Mouse (Mus musculus): ENCODE data around the gene Dmp1. TPM values are rescaled to one million over a fixed set of nuclear protein-coding genes. Genes with fewer than 3 reads are reported as not detected.

Dmp1 gene
- total RNA-seq (2021) = 1 to 10 TPM; 5.2 to 5.4 TPM

DNA sequence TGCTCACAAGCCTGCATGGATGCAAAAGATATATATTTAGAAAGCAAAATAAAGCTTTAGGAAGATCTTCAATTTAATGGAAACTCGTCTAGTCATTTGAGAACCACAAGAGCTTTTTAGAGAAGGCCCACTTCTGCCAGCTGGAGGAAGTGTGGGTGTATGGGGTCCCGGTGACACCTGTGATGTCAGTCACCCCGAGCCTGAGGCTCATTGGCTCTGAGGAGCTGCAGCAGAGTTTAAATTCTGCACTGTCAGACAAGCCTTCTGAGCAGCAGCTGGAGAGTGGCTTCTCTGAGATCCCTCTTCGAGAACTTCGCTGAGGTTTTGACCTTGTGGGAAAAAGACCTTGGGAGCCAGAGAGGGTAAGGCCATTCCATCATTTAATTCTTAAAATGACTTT, at the start of gene Dmp1:
Dmp1 (plus strand) TSS at position 263 of the 400 bp plus-strand sequence.
- DNase-seq (ENCODE audit: low spot score in 2 of 2) = no peak

GRCm38 (mm10) chr5:104157701-104158100, 44.7 kb upstream of the Dmp1 start:
- DNase-seq (ENCODE audit: low spot score in 2 of 2) = no peak
- intact Hi-C loops (cut with DNase I) = no loop called here

More for the DNA sequence above, at the start of gene Dmp1:
- intact Hi-C loops (cut with DNase I) = no loop called here

DNA sequence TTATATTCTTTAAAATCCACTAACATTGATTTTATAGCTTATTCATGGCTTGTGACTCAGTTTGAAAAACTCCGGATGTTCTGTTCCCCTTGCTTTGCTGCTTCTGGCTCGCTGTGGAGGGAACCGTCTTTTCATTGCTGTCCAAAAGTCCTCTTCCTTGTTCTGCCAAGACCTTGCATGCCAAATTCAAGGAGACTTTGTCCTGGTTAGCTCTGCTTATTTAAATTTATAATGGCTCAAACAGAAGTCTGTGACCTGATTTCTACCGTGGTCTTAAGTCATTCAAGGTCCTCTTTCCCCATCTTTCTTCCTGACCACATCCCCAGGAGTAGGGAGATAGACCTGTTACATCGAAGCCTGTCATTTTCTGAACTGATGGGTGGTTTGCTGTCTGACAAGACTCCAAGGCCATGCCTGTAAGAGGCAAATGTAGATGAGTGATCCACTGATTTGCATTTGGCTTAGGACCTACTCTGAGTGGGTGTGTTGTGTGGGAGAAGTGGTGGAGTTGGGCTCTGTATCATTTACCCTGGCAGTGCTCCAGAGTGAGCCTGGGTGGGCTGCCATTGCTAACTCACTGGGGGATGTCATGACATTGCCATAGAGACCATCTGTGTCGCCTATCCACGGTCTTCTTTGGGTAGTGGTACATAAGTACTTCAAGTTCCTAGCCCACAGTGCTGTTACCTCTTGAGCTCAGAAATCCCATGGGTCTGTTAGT, 43.9 kb upstream of the Dmp1 start:
- intact Hi-C loops (cut with DNase I) = no loop called here
- peak; percentile 34 to 36 for DNase-seq (ENCODE audit: low spot score in 2 of 2)

GRCm38 (mm10) chr5:104160581-104160980, 41.8 kb upstream of the Dmp1 start:
- no peak for DNase-seq (ENCODE audit: low spot score in 2 of 2)
- intact Hi-C loops (cut with DNase I) = no loop called here

GRCm38 (mm10) chr5:104161390-104161789, 41.0 kb upstream of the Dmp1 start:
- intact Hi-C loops (cut with DNase I) = no loop called here
- no peak for DNase-seq (ENCODE audit: low spot score in 2 of 2)

GRCm38 (mm10) chr5:104163536-104163935, 38.9 kb upstream of the Dmp1 start:
- DNase-seq (ENCODE audit: low spot score in 2 of 2) = no peak

DNA sequence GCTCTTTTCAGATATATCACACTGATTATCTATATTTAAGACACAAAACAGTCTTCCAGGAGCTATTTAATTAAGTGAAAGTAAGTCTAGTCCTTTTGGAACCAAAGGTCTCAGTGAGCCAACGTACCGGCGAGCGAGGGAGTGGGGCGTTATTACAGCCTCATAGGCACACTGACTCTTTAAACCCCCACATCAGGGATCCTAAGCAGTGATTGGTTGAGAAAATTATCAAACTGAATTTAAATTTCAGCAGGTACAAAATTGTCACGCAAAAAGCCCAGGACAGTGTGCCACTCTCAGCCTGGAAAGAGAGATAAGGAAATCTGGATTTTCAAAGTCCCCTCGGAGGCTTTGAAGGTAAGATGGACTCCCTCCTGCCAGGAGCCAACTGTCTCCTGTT, 32.0 kb upstream of the Dmp1 start, which contains the start of gene Dspp:
Dspp (plus strand) TSS at position 301 of the 400 bp plus-strand sequence.
- intact Hi-C loops (cut with DNase I) = no loop called here
- DNase-seq (ENCODE audit: low spot score in 2 of 2) = no peak

More at GRCm38 (mm10) chr5:104163536-104163935, 38.9 kb upstream of the Dmp1 start:
- intact Hi-C loops (cut with DNase I) = no loop called here

DNA sequence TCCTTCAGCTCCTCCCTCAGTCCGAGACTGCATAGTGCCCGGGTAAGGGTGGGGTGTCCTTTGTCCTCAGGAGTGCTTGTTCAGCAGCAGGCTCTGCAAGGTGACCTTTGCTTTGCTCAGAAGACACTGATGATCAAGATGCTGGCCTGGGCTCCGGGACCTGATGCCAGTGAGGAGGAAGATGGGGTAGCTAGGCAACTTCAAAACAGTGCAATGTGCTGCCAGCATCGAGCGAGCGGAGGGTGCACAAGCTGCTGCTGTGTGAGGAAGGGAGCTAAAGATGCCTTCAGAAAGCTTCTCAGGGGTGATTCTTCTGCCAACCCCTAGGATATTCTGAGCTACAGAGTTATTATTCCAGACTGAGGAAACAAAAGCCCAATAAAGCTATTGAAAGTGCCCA, 29.3 kb upstream of the Dmp1 start:
- intact Hi-C loops (cut with DNase I) = no loop called here

DNA sequence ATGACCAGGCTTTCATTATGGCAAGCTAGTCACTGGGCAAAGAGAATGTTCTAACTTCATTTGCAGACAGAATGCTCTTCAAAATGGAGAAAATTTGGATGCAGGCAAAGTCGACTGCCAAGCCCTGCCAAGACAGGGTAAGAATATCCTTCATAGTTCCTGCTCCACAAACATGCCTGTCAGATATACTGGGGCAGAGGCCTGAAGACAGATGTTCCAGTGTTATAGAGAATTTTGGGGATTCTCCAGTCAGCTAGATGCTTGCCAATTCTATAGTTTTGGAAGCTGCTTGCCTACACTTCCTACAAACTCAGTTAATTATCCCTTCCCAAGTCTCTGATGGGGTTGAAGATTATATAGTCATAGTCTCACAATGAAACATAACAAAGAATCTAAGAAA, 18.7 kb upstream of the Dmp1 start:
- DNase-seq (ENCODE audit: low spot score in 2 of 2) = no peak
- intact Hi-C loops (cut with DNase I) = no loop called here

More for the DNA sequence above, 29.3 kb upstream of the Dmp1 start:
- peak; percentile 25 to 60 for DNase-seq (ENCODE audit: low spot score in 2 of 2)

DNA sequence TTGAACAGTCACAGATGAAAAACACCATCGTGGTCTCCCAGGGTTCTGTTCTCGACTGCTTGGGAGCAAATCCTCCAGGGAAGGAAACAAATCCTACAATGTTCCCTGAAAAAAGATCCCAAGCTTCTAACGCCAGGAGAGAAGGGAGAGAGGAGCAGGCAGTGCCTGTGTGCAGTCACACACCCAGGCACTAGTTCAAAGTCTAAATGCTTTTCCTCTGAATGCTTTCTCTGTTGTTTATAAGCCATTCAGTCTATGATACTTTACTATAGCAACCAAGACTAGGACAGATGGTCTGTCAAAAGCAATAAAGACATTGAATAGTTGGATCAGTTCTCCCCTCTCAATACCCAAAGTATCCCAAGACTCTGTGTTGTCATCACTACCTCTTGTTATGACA, 15.1 kb upstream of the Dmp1 start:
- no peak for DNase-seq (ENCODE audit: low spot score in 2 of 2)
- intact Hi-C loops (cut with DNase I) = no loop called here

- intact Hi-C loops (cut with DNase I) = no loop called here
- no peak for DNase-seq (ENCODE audit: low spot score in 2 of 2)
These were observed 7.3 kb upstream of the Dmp1 start for GRCm38 (mm10) chr5:104195086-104195485.

GRCm38 (mm10) chr5:104201153-104201950, 1.1 kb upstream of the Dmp1 start:
- no peak for DNase-seq (ENCODE audit: low spot score in 2 of 2)
- intact Hi-C loops (cut with DNase I) = no loop called here

- DNase-seq (ENCODE audit: low spot score in 2 of 2) = no peak
- intact Hi-C loops (cut with DNase I) = no loop called here
These were observed 10.1 kb downstream of the Dmp1 start for GRCm38 (mm10) chr5:104212531-104212930.

GRCm38 (mm10) chr5:104218926-104219325, 16.5 kb downstream of the Dmp1 start:
- intact Hi-C loops (cut with DNase I) = loop anchor here (1.0 to 5.0 kb wide), 4 partner anchors 87 to 228 kb away; no protein-coding TSS in a partner anchor
- peak in 1 of 2 experiments; percentile 15 for DNase-seq (ENCODE audit: low spot score in 2 of 2)

- DNase-seq (ENCODE audit: low spot score in 2 of 2) = no peak
- intact Hi-C loops (cut with DNase I) = no loop called here
These were observed 21.9 kb downstream of the Dmp1 start for GRCm38 (mm10) chr5:104224299-104224698.

- DNase-seq (ENCODE audit: low spot score in 2 of 2) = no peak
These were observed 22.3 kb downstream of the Dmp1 start for GRCm38 (mm10) chr5:104224750-104225149.

GRCm38 (mm10) chr5:104228497-104228896, 26.1 kb downstream of the Dmp1 start:
- intact Hi-C loops (cut with DNase I) = no loop called here

More at GRCm38 (mm10) chr5:104224750-104225149, 22.3 kb downstream of the Dmp1 start:
- intact Hi-C loops (cut with DNase I) = no loop called here

GRCm38 (mm10) chr5:104236741-104237140, 34.3 kb downstream of the Dmp1 start:
- intact Hi-C loops (cut with DNase I) = no loop called here

More at GRCm38 (mm10) chr5:104228497-104228896, 26.1 kb downstream of the Dmp1 start:
- DNase-seq (ENCODE audit: low spot score in 2 of 2) = no peak

GRCm38 (mm10) chr5:104239674-104240378, 37.4 kb downstream of the Dmp1 start:
- no peak for DNase-seq (ENCODE audit: low spot score in 2 of 2)
- intact Hi-C loops (cut with DNase I) = no loop called here

More at GRCm38 (mm10) chr5:104236741-104237140, 34.3 kb downstream of the Dmp1 start:
- no peak for DNase-seq (ENCODE audit: low spot score in 2 of 2)

GRCm38 (mm10) chr5:104244261-104244660, 41.8 kb downstream of the Dmp1 start:
- intact Hi-C loops (cut with DNase I) = no loop called here
- DNase-seq (ENCODE audit: low spot score in 2 of 2) = no peak
